ENCODE assay signal across 8 mouse cellular contexts in the genomic region with DNA sequence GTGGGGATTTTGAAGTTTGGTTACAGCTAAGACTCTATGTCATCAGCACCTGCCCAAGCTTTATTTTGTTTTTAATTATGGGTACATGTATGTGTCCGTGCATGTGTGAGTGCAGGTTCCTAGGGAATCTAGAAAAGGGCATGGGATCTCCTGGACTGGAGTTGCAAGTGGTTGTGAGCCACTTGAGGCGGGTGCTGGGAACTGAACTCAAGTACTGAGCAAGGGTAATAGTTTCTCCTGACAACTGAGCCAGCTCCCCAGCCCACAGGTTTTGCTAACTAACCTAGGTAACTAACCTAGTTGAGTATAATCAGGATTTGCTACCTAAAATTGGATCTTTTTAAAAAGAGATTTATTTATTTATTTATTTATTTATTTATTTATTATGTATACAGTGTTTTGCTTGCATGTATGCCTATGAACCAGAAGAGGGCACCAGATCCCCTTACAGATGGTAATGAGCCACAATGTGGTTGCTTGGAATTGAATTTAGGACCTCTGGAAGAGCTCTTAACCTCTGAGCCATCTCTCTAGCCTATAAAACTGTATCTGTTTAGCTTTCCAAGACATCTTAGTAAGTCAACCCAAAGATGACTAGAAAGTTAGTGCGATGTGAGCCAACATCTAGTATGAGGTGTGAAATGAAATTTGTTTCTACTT. TPM values are rescaled to one million over a fixed set of nuclear protein-coding genes. Genes with fewer than 3 reads are reported as not detected.
DNase-seq lines count a peak whose midpoint lies in the region; ATAC-seq and TF ChIP-seq lines count a peak whose summit lies in the region.

No protein-coding gene starts in this region.

- no peak overlapping the region for H3K9ac ChIP-seq in liver, adult 2 months (ENCODE audit: low read depth, low read length)
- H3K9ac ChIP-seq in forebrain, embryonic 14.5 days (ENCODE audit: low read length): no peak overlapping the region
- H3K9ac ChIP-seq in neural tube, embryonic 14.5 days (replicated peaks; ENCODE audit: low read depth, low read length): no peak overlapping the region

- H3K36me3 ChIP-seq in liver, adult 2 months (ENCODE audit: control insufficient read depth, insufficient read depth, low read length): no peaks in the 10 kb centered on the region
- H3K36me3 ChIP-seq in forebrain, embryonic 14.5 days (ENCODE audit: control insufficient read depth, insufficient read depth, low read length): no peaks in the 10 kb centered on the region
- H3K36me3 ChIP-seq in neural tube, embryonic 14.5 days (ENCODE audit: control insufficient read depth, insufficient read depth, low read length): no peaks in the 10 kb centered on the region
- no peaks in the 10 kb centered on the region for H3K36me3 ChIP-seq in thymus, adult 2 months (ENCODE audit: control insufficient read depth, insufficient read depth, low read length)

- H3K79me2 ChIP-seq in liver, adult 2 months (ENCODE audit: control insufficient read depth, insufficient read depth, low read length): no peaks in the 10 kb centered on the region

- no peak overlapping the region for H3K4me3 ChIP-seq in liver, adult 2 months (ENCODE audit: insufficient read depth, low read depth, low read length)
- H3K4me3 ChIP-seq in forebrain, embryonic 14.5 days (ENCODE audit: low read depth, low read length): no peak overlapping the region
- no peak overlapping the region for H3K4me3 ChIP-seq in neural tube, embryonic 14.5 days (ENCODE audit: low read depth, low read length)
- H3K4me3 ChIP-seq in thymus, adult 2 months (ENCODE audit: control insufficient read depth, insufficient read depth, low read length): no peak overlapping the region

- H3K4me2 ChIP-seq in forebrain, embryonic 14.5 days (ENCODE audit: low read length): no peak overlapping the region
- no peak overlapping the region for H3K4me2 ChIP-seq in neural tube, embryonic 14.5 days (ENCODE audit: low read depth, low read length)

- no peak for TF ChIP-seq POLR2A in liver, adult 2 months (IDR thresholded peaks at IDR 0.05; ENCODE audit: extremely low read depth, insufficient read depth, low read length)
- no peak for TF ChIP-seq POLR2A in thymus, adult 2 months (IDR thresholded peaks at IDR 0.05; ENCODE audit: control insufficient read depth, extremely low read depth, insufficient read depth, low read length, poor library complexity)

- ATAC-seq in forebrain, embryonic 14.5 days: peak; percentile 68
- peak; percentile 62; the same call in 1 of the 2 replicates for ATAC-seq in neural tube, embryonic 14.5 days (ENCODE audit: low read depth)

- peak; percentile 25 for DNase-seq in adrenal gland, postnatal 10 days
- DNase-seq in adrenal gland, postnatal 36 days: no peak
- DNase-seq in liver, adult 2 months (ENCODE audit: extremely low read depth, low read depth, low spot score): peak; percentile 81
- DNase-seq in liver: no peak
- DNase-seq in forebrain, embryonic 14.5 days (ENCODE audit: low spot score): peak; percentile 82
- no peak for DNase-seq in thymus, adult 2 months
- no peak for DNase-seq in testis, postnatal 10 days (ENCODE audit: low spot score)

- H3K27me3 ChIP-seq in liver, adult 2 months (ENCODE audit: control insufficient read depth, insufficient read depth, low read length): no peaks in the 10 kb centered on the region
- H3K27me3 ChIP-seq in forebrain, embryonic 14.5 days (replicated peaks; ENCODE audit: control insufficient read depth, insufficient read depth, low read length): no peaks in the 10 kb centered on the region
- H3K27me3 ChIP-seq in neural tube, embryonic 14.5 days (ENCODE audit: control insufficient read depth, insufficient read depth, low read length): no peaks in the 10 kb centered on the region
- peaks cover 2% of the 10 kb centered on the region; the same call in 1 of the 2 replicates for H3K27me3 ChIP-seq in thymus, adult 2 months (ENCODE audit: control insufficient read depth, insufficient read depth, low read length)

- H3K9me3 ChIP-seq in forebrain, embryonic 14.5 days (replicated peaks; ENCODE audit: control insufficient read depth, low read length): no peaks in the 10 kb centered on the region
- H3K9me3 ChIP-seq in neural tube, embryonic 14.5 days (ENCODE audit: control insufficient read depth, low read length): no peaks in the 10 kb centered on the region

- peaks cover 11% of the 10 kb centered on the region for H3K4me1 ChIP-seq in liver, adult 2 months (ENCODE audit: control insufficient read depth, insufficient read depth, low read length)
- H3K4me1 ChIP-seq in forebrain, embryonic 14.5 days (ENCODE audit: control insufficient read depth, insufficient read depth, low read length): no peaks in the 10 kb centered on the region
- H3K4me1 ChIP-seq in neural tube, embryonic 14.5 days (ENCODE audit: control insufficient read depth, insufficient read depth, low read length): no peaks in the 10 kb centered on the region
- no peaks in the 10 kb centered on the region for H3K4me1 ChIP-seq in thymus, adult 2 months (replicated peaks; ENCODE audit: control insufficient read depth, insufficient read depth, low read length)

- TF ChIP-seq CTCF in liver, adult 2 months (IDR thresholded peaks at IDR 0.05; ENCODE audit: low read depth, low read length): peak; percentile 37
- TF ChIP-seq CTCF in thymus, adult 2 months (IDR thresholded peaks at IDR 0.05; ENCODE audit: borderline replicate concordance, control insufficient read depth, extremely low read depth, insufficient read depth, low read length, poor library complexity): no peak

- 81% methylated on average over 3 of the region's 3 CpGs for WGBS in liver, adult 2 months
- WGBS in forebrain, embryonic 14.5 days: 77% methylated on average over 3 of the region's 3 CpGs
- 78% methylated on average over 3 of the region's 3 CpGs for WGBS in neural tube, embryonic 14.5 days
- WGBS in thymus, adult 2 months: 81% methylated on average over 3 of the region's 3 CpGs

- no peak overlapping the region for H3K27ac ChIP-seq in liver, adult 2 months (replicated peaks; ENCODE audit: insufficient read depth, low read depth, low read length)
- H3K27ac ChIP-seq in forebrain, embryonic 14.5 days (ENCODE audit: low read depth, low read length): no peak overlapping the region
- no peak overlapping the region for H3K27ac ChIP-seq in neural tube, embryonic 14.5 days (ENCODE audit: low read depth, low read length)
- no peak overlapping the region for H3K27ac ChIP-seq in thymus, adult 2 months (ENCODE audit: control insufficient read depth, insufficient read depth, low read length)

RNA-seq across cellular contexts. Expression of gene Grsf1, which starts 13.4 kb away (rescaled TPM):
- 100 to 1,000 TPM; 144 to 156 TPM for total RNA-seq in adrenal gland, postnatal 10 days (2021)
- 100 to 1,000 TPM; 120 to 151 TPM for total RNA-seq in adrenal gland, postnatal 36 days (2021)
- total RNA-seq in liver, adult 2 months (2014; rRNA removed): 54.6 and 57.9 TPM in 2 replicates
- polyA plus RNA-seq in liver, adult 2 months (2012; rRNA removed): 32.7 and 38.7 TPM in 2 replicates
- 74.5 and 79.5 TPM in 2 replicates for polyA plus RNA-seq in forebrain, embryonic 14.5 days (2014; fragmentation: Nextera tagmentation; extraction: Ambion mirVana)
- polyA plus RNA-seq in neural tube, embryonic 14.5 days (2014; fragmentation: Nextera tagmentation; extraction: Ambion mirVana): 62.1 and 73.5 TPM in 2 replicates
- 27.3 and 42.0 TPM in 2 replicates for polyA plus RNA-seq in thymus, adult 2 months (2012; rRNA removed)

RNA-seq across cellular contexts. Expression of gene Mob1b, which starts 31.2 kb away (rescaled TPM):
- total RNA-seq in adrenal gland, postnatal 10 days (2021): 10 to 100 TPM; 32.0 to 33.6 TPM
- 10 to 100 TPM; 36.9 to 46.7 TPM for total RNA-seq in adrenal gland, postnatal 36 days (2021)
- total RNA-seq in liver, adult 2 months (2014; rRNA removed): 14.4 and 17.4 TPM in 2 replicates
- polyA plus RNA-seq in liver, adult 2 months (2012; rRNA removed): 4.1 and 4.6 TPM in 2 replicates
- polyA plus RNA-seq in forebrain, embryonic 14.5 days (2014; fragmentation: Nextera tagmentation; extraction: Ambion mirVana): 12.4 and 14.3 TPM in 2 replicates
- polyA plus RNA-seq in neural tube, embryonic 14.5 days (2014; fragmentation: Nextera tagmentation; extraction: Ambion mirVana): 14.9 and 15.2 TPM in 2 replicates
- polyA plus RNA-seq in thymus, adult 2 months (2012; rRNA removed): 3.8 and 4.9 TPM in 2 replicates

Comparison
In these comparisons a context has a peak if more than half of its experiments do, and no peak if none do; other contexts are left out.
1. DNase-seq: peak in adrenal gland, postnatal 10 days (single experiment), liver, adult 2 months (single experiment) and forebrain, embryonic 14.5 days (single experiment); none in adrenal gland, postnatal 36 days (0 of 2), liver (single experiment), thymus, adult 2 months (single experiment) and testis, postnatal 10 days (single experiment).